Mouse (Mus musculus) hindbrain, embryonic 15.5 days (tissue): ENCODE data around the gene Usp29. TPM values are rescaled to one million over a fixed set of nuclear protein-coding genes. Genes with fewer than 3 reads are reported as not detected.

Experiments used
- ATAC-seq: fragments of 200-750 bp; cut with Nextera tagmentation; 2 replicates; pipeline ENCODE4 v1.8.0; 2017; ENCODE audit warnings: low read depth, moderate number of reproducible peaks, moderate TSS enrichment; ENCODE audit not compliant: low FRiP score
- H3K27ac ChIP-seq: fragments of 300-500 bp; sonication (generic); replicated peaks from 2 replicates; pipeline ENCODE4 v1.5.1; 2015; ENCODE audit warnings: mild to moderate bottlenecking, inconsistent platforms
- H3K27me3 ChIP-seq: fragments of 300-500 bp; sonication (generic); 2 replicates; pipeline ENCODE4 v1.6.1; 2015; ENCODE audit warnings: control low read depth, inconsistent platforms
- H3K36me3 ChIP-seq: fragments of 300-500 bp; sonication (generic); 2 replicates; pipeline ENCODE4 v1.6.1; 2015; ENCODE audit warnings: control low read depth, inconsistent platforms
- H3K4me1 ChIP-seq: fragments of 300-500 bp; sonication (generic); replicated peaks from 2 replicates; pipeline ENCODE4 v1.6.1; 2015; ENCODE audit warnings: control low read depth, inconsistent platforms
- H3K4me2 ChIP-seq: fragments of 300-500 bp; sonication (generic); 2 replicates; pipeline ENCODE4 v1.6.1; 2015; ENCODE audit warnings: moderate library complexity, mild to moderate bottlenecking, inconsistent platforms
- H3K4me3 ChIP-seq: fragments of 300-500 bp; sonication (generic); 2 replicates; pipeline ENCODE4 v1.5.1; 2015; ENCODE audit warnings: mild to moderate bottlenecking, inconsistent platforms
- H3K9ac ChIP-seq: fragments of 300-500 bp; sonication (generic); 2 replicates; pipeline ENCODE4 v1.6.1; 2015; ENCODE audit warnings: inconsistent platforms
- H3K9me3 ChIP-seq: fragments of 300-500 bp; sonication (generic); 2 replicates; pipeline ENCODE4 v1.6.1; 2016; ENCODE audit warnings: control low read depth, inconsistent platforms
- WGBS: fragments of 180-500 bp; shearing (Covaris S2); methylation state at CpG from one replicate; pipeline ENCODE4 v1.1.7; 2015; 5-methylcytosine and 5-hydroxymethylcytosine counted together
- polyA plus RNA-seq: library from polyadenylated mRNA; unstranded; fragments of >200 nt; fragmentation: Nextera tagmentation; extraction: Ambion mirVana; gene quantifications from 2 replicates; pipeline ENCODE4 v1.2.1, GENCODE M21; 2015

Gene Usp29
- polyA plus RNA-seq, 1 experiment from 2014 or later, result 28.3 TPM

GRCm38 (mm10) chr7:6730801-6731200, 423 bp downstream of the Usp29 start:
- peak overlapping the region; percentile 49 for H3K9ac ChIP-seq
- no peak for ATAC-seq
- no peaks in the 10 kb centered on the region for H3K27me3 ChIP-seq
- H3K4me2 ChIP-seq, result peak overlapping the region; percentile 48
- H3K27ac ChIP-seq, result peak overlapping the region; percentile 83
- WGBS, result 52% methylated on average over 15 of the region's 15 CpGs
- peaks cover 11% of the 10 kb centered on the region; the same call in 1 of the 2 replicates for H3K9me3 ChIP-seq
- no peaks in the 10 kb centered on the region for H3K36me3 ChIP-seq
- H3K4me3 ChIP-seq, result peak overlapping the region; percentile 62
- H3K4me1 ChIP-seq, result no peaks in the 10 kb centered on the region

- no peaks in the 10 kb centered on the region for H3K4me1 ChIP-seq
- H3K27ac ChIP-seq, result 0 out of 2 replicates have a peak overlapping the region, but pooled peaks have one; percentile 83
- H3K4me2 ChIP-seq, result peak overlapping the region; percentile 48
- peaks cover 11% of the 10 kb centered on the region; the same call in 1 of the 2 replicates for H3K9me3 ChIP-seq
- WGBS, result 51% methylated on average over 3 of the region's 3 CpGs
- H3K27me3 ChIP-seq, result no peaks in the 10 kb centered on the region
- no peak for ATAC-seq
- peak overlapping the region; percentile 49 for H3K9ac ChIP-seq
- peak overlapping the region; percentile 62 for H3K4me3 ChIP-seq
- H3K36me3 ChIP-seq, result no peaks in the 10 kb centered on the region
Observed at GRCm38 (mm10) chr7:6731373-6731772, 995 bp downstream of the Usp29 start.

GRCm38 (mm10) chr7:6731930-6732329, 1.6 kb downstream of the Usp29 start:
- H3K4me1 ChIP-seq, result no peaks in the 10 kb centered on the region
- H3K27ac ChIP-seq, result peak overlapping the region; percentile 69
- H3K36me3 ChIP-seq, result no peaks in the 10 kb centered on the region
- H3K4me3 ChIP-seq, result peak overlapping the region; percentile 62
- ATAC-seq, result no peak
- 58% methylated on average over 4 of the region's 4 CpGs for WGBS
- H3K4me2 ChIP-seq, result peak overlapping the region; percentile 48
- H3K27me3 ChIP-seq, result no peaks in the 10 kb centered on the region
- H3K9ac ChIP-seq, result peak overlapping the region; percentile 49
- H3K9me3 ChIP-seq, result peaks cover 11% of the 10 kb centered on the region; the same call in 1 of the 2 replicates

- no peak overlapping the region for H3K4me3 ChIP-seq
- no peak overlapping the region for H3K27ac ChIP-seq
- H3K27me3 ChIP-seq, result no peaks in the 10 kb centered on the region
- H3K36me3 ChIP-seq, result no peaks in the 10 kb centered on the region
- H3K4me1 ChIP-seq, result no peaks in the 10 kb centered on the region
- H3K9ac ChIP-seq, result no peak overlapping the region
- WGBS, result 85% methylated on average over 1 of the region's 1 CpGs
- ATAC-seq, result no peak
- no peaks in the 10 kb centered on the region for H3K9me3 ChIP-seq
- H3K4me2 ChIP-seq, result peak overlapping the region; percentile 33; the same call in 1 of the 2 replicates
Observed at GRCm38 (mm10) chr7:6736060-6736459, 5.7 kb downstream of the Usp29 start.

GRCm38 (mm10) chr7:6744281-6744904, 14.0 kb downstream of the Usp29 start:
- 79% methylated on average over 10 of the region's 10 CpGs for WGBS
- Histone ChIP-seq H3K27me3 (no peaks in the 10 kb centered on the region), H3K4me3 (no peak overlapping the region), H3K9ac (no peak overlapping the region), H3K4me1 (peaks cover 8% of the 10 kb centered on the region; the same call in 1 of the 2 replicates), H3K9me3 (no peaks in the 10 kb centered on the region), H3K4me2 (no peak overlapping the region), H3K27ac (no peak overlapping the region), H3K36me3 (no peaks in the 10 kb centered on the region)
- ATAC-seq, result no peak

GRCm38 (mm10) chr7:6749196-6749595, 18.8 kb downstream of the Usp29 start:
- H3K9me3 ChIP-seq, result no peaks in the 10 kb centered on the region
- no peak overlapping the region for H3K4me2 ChIP-seq
- H3K27ac ChIP-seq, result no peak overlapping the region
- ATAC-seq, result no peak
- no peak overlapping the region for H3K9ac ChIP-seq
- H3K4me1 ChIP-seq, result peaks cover 12% of the 10 kb centered on the region
- H3K27me3 ChIP-seq, result no peaks in the 10 kb centered on the region
- no peak overlapping the region for H3K4me3 ChIP-seq
- 47% methylated on average over 7 of the region's 7 CpGs for WGBS
- no peaks in the 10 kb centered on the region for H3K36me3 ChIP-seq

GRCm38 (mm10) chr7:6753440-6753839, 23.1 kb downstream of the Usp29 start:
- Histone ChIP-seq H3K36me3 (no peaks in the 10 kb centered on the region), H3K9ac (no peak overlapping the region), H3K4me3 (no peak overlapping the region), H3K9me3 (no peaks in the 10 kb centered on the region), H3K27ac (peak overlapping the region; percentile 52), H3K27me3 (no peaks in the 10 kb centered on the region), H3K4me1 (peaks cover 12% of the 10 kb centered on the region), H3K4me2 (no peak overlapping the region)
- ATAC-seq, result peak; percentile 66
- 12% methylated on average over 4 of the region's 4 CpGs for WGBS

- Histone ChIP-seq H3K36me3 (no peaks in the 10 kb centered on the region), H3K4me2 (no peak overlapping the region), H3K9ac (no peak overlapping the region), H3K4me1 (peaks cover 11% of the 10 kb centered on the region), H3K27ac (no peak overlapping the region), H3K27me3 (no peaks in the 10 kb centered on the region), H3K9me3 (no peaks in the 10 kb centered on the region), H3K4me3 (no peak overlapping the region)
- no peak for ATAC-seq
- 78% methylated on average over 4 of the region's 4 CpGs for WGBS
Observed at GRCm38 (mm10) chr7:6756777-6757291, 26.5 kb downstream of the Usp29 start.

- 62% methylated on average over 12 of the region's 12 CpGs for WGBS
- ATAC-seq, result no peak; the same call in 1 of the 2 replicates
- no peaks in the 10 kb centered on the region for H3K36me3 ChIP-seq
- H3K27me3 ChIP-seq, result no peaks in the 10 kb centered on the region
- no peak overlapping the region for H3K9ac ChIP-seq
- H3K4me3 ChIP-seq, result no peak overlapping the region
- no peak overlapping the region for H3K4me2 ChIP-seq
- H3K4me1 ChIP-seq, result peaks cover 4% of the 10 kb centered on the region; the same call in 1 of the 2 replicates
- no peaks in the 10 kb centered on the region for H3K9me3 ChIP-seq
- no peak overlapping the region for H3K27ac ChIP-seq
Observed at GRCm38 (mm10) chr7:6759698-6760097, 29.3 kb downstream of the Usp29 start.

- WGBS, result 9% methylated on average over 6 of the region's 6 CpGs
- Histone ChIP-seq H3K9me3 (no peaks in the 10 kb centered on the region), H3K4me1 (peaks cover 4% of the 10 kb centered on the region; the same call in 1 of the 2 replicates), H3K27ac (no peak overlapping the region), H3K9ac (no peak overlapping the region), H3K4me3 (no peak overlapping the region), H3K36me3 (no peaks in the 10 kb centered on the region), H3K27me3 (no peaks in the 10 kb centered on the region), H3K4me2 (no peak overlapping the region)
- ATAC-seq, result no peak
Observed at GRCm38 (mm10) chr7:6760170-6760569, 29.8 kb downstream of the Usp29 start.

GRCm38 (mm10) chr7:6765240-6765639, 34.9 kb downstream of the Usp29 start:
- Histone ChIP-seq H3K9ac (no peak overlapping the region), H3K27ac (no peak overlapping the region), H3K4me1 (peaks cover 3% of the 10 kb centered on the region), H3K36me3 (no peaks in the 10 kb centered on the region; the same call in 1 of the 2 replicates), H3K9me3 (no peaks in the 10 kb centered on the region), H3K4me2 (no peak overlapping the region), H3K27me3 (no peaks in the 10 kb centered on the region), H3K4me3 (no peak overlapping the region)
- ATAC-seq, result no peak
- 73% methylated on average over 5 of the region's 5 CpGs for WGBS

GRCm38 (mm10) chr7:6770286-6770685, 39.9 kb downstream of the Usp29 start:
- Histone ChIP-seq H3K9me3 (no peaks in the 10 kb centered on the region), H3K9ac (no peak overlapping the region), H3K4me3 (no peak overlapping the region), H3K27ac (no peak overlapping the region), H3K36me3 (no peaks in the 10 kb centered on the region; the same call in 1 of the 2 replicates), H3K27me3 (no peaks in the 10 kb centered on the region), H3K4me1 (peaks cover 5% of the 10 kb centered on the region; the same call in 1 of the 2 replicates), H3K4me2 (no peak overlapping the region)
- peak; percentile 73; the same call in 1 of the 2 replicates for ATAC-seq
- 5% methylated on average over 8 of the region's 8 CpGs for WGBS
